Mouse (Mus musculus): ENCODE results near the gene Btbd11. TPM values are rescaled to one million over a fixed set of nuclear protein-coding genes. Genes with fewer than 3 reads are reported as not detected.

The Btbd11 gene
- total RNA-seq, 2 experiments from 2014 or later, result 1.1 to 1.3 TPM

- no peak for ATAC-seq (replicated peaks; ENCODE audit: low FRiP score, poor library complexity, severe bottlenecking)
Measured at GRCm38 (mm10) chr10:85572571-85572970, 186.0 kb downstream of the Btbd11 start.

- no peak for ATAC-seq (replicated peaks; ENCODE audit: low FRiP score, poor library complexity, severe bottlenecking)
Measured at GRCm38 (mm10) chr10:85577891-85578420, 191.3 kb downstream of the Btbd11 start.

- no peak for ATAC-seq (replicated peaks; ENCODE audit: low FRiP score, poor library complexity, severe bottlenecking)
Measured at GRCm38 (mm10) chr10:85578571-85579465, 192.2 kb downstream of the Btbd11 start.

GRCm38 (mm10) chr10:85587758-85588157 lies 201.1 kb downstream of the Btbd11 start:
- no peak for ATAC-seq (replicated peaks; ENCODE audit: low FRiP score, poor library complexity, severe bottlenecking)

- no peak for ATAC-seq (replicated peaks; ENCODE audit: low FRiP score, poor library complexity, severe bottlenecking)
Measured at GRCm38 (mm10) chr10:85590043-85590442, 203.4 kb downstream of the Btbd11 start.

GRCm38 (mm10) chr10:85591296-85591695 lies 204.7 kb downstream of the Btbd11 start:
- no peak for ATAC-seq (replicated peaks; ENCODE audit: low FRiP score, poor library complexity, severe bottlenecking)

- ATAC-seq (replicated peaks; ENCODE audit: low FRiP score, poor library complexity, severe bottlenecking), result no peak
Measured at GRCm38 (mm10) chr10:85591986-85592385, 205.4 kb downstream of the Btbd11 start.

- no peak for ATAC-seq (replicated peaks; ENCODE audit: low FRiP score, poor library complexity, severe bottlenecking)
Measured at GRCm38 (mm10) chr10:85596301-85596700, 209.7 kb downstream of the Btbd11 start.

- no peak for ATAC-seq (replicated peaks; ENCODE audit: low FRiP score, poor library complexity, severe bottlenecking)
Measured at GRCm38 (mm10) chr10:85598093-85598599, 211.5 kb downstream of the Btbd11 start.

GRCm38 (mm10) chr10:85598603-85599542 lies 212.3 kb downstream of the Btbd11 start:
- no peak for ATAC-seq (replicated peaks; ENCODE audit: low FRiP score, poor library complexity, severe bottlenecking)

GRCm38 (mm10) chr10:85602546-85602945 lies 215.9 kb downstream of the Btbd11 start:
- ATAC-seq (replicated peaks; ENCODE audit: low FRiP score, poor library complexity, severe bottlenecking), result no peak

GRCm38 (mm10) chr10:85604556-85604955 lies 217.9 kb downstream of the Btbd11 start:
- ATAC-seq (replicated peaks; ENCODE audit: low FRiP score, poor library complexity, severe bottlenecking), result no peak

- ATAC-seq (replicated peaks; ENCODE audit: low FRiP score, poor library complexity, severe bottlenecking), result no peak
Measured at GRCm38 (mm10) chr10:85608550-85609278, 222.1 kb downstream of the Btbd11 start.

GRCm38 (mm10) chr10:85617080-85617479 lies 230.5 kb downstream of the Btbd11 start:
- ATAC-seq (replicated peaks; ENCODE audit: low FRiP score, poor library complexity, severe bottlenecking), result no peak

GRCm38 (mm10) chr10:85617501-85618417 lies 231.1 kb downstream of the Btbd11 start:
- no peak for ATAC-seq (replicated peaks; ENCODE audit: low FRiP score, poor library complexity, severe bottlenecking)

GRCm38 (mm10) chr10:85621067-85621466 lies 234.5 kb downstream of the Btbd11 start:
- no peak for ATAC-seq (replicated peaks; ENCODE audit: low FRiP score, poor library complexity, severe bottlenecking)

GRCm38 (mm10) chr10:85624504-85625169 lies 238.0 kb downstream of the Btbd11 start:
- no peak for ATAC-seq (replicated peaks; ENCODE audit: low FRiP score, poor library complexity, severe bottlenecking)

GRCm38 (mm10) chr10:85625170-85625686 lies 238.6 kb downstream of the Btbd11 start:
- ATAC-seq (replicated peaks; ENCODE audit: low FRiP score, poor library complexity, severe bottlenecking), result no peak

Measured in erythroid progenitor cell, adult 5-6 weeks (primary cell).